Mouse (Mus musculus): ENCODE measurements at regions not wholly inside any gene's neighbourhood (a gene's known extent, or its start where the extent isn't known, plus 50 kb on each side); places are given as distances from the start of the nearest gene placed in this dataset.

- Histone ChIP-seq H3K36me3 (no peaks in the 10 kb centered on the region), H3K4me3 (no peak overlapping the region), H3K4me1 (replicated peaks) (no peaks in the 10 kb centered on the region), H3K9me3 (no peaks in the 10 kb centered on the region), H3K27ac (no peak overlapping the region), H3K27me3 (ENCODE audit: insufficient read depth, poor library complexity, severe bottlenecking) (no peaks in the 10 kb centered on the region)
- WGBS, result 74% methylated on average over 9 of the region's 9 CpGs
- DNase-seq (ENCODE audit: low spot score), result no peak
Observed at GRCm38 (mm10) chr12:106721271-106722009, 711.4 kb downstream of the Vrk1 start.

- Histone ChIP-seq H3K27ac (no peak overlapping the region), H3K9me3 (no peaks in the 10 kb centered on the region), H3K4me3 (no peak overlapping the region), H3K27me3 (ENCODE audit: insufficient read depth, poor library complexity, severe bottlenecking) (no peaks in the 10 kb centered on the region), H3K36me3 (no peaks in the 10 kb centered on the region), H3K4me1 (replicated peaks) (no peaks in the 10 kb centered on the region)
- 84% methylated on average over 2 of the region's 2 CpGs for WGBS
- DNase-seq (ENCODE audit: low spot score), result no peak
Observed at GRCm38 (mm10) chr12:106722010-106722362, 712.0 kb downstream of the Vrk1 start.

GRCm38 (mm10) chr12:106722761-106723160, 712.7 kb downstream of the Vrk1 start:
- WGBS, result 82% methylated on average over 4 of the region's 4 CpGs
- H3K36me3 ChIP-seq, result no peaks in the 10 kb centered on the region
- 0 out of 2 replicates have a peak overlapping the region, but pooled peaks have one; percentile 35 for H3K27ac ChIP-seq
- H3K4me1 ChIP-seq (replicated peaks), result no peaks in the 10 kb centered on the region
- H3K4me3 ChIP-seq, result no peak overlapping the region
- no peak for DNase-seq (ENCODE audit: low spot score)
- no peaks in the 10 kb centered on the region for H3K27me3 ChIP-seq (ENCODE audit: insufficient read depth, poor library complexity, severe bottlenecking)
- no peaks in the 10 kb centered on the region for H3K9me3 ChIP-seq

DNA sequence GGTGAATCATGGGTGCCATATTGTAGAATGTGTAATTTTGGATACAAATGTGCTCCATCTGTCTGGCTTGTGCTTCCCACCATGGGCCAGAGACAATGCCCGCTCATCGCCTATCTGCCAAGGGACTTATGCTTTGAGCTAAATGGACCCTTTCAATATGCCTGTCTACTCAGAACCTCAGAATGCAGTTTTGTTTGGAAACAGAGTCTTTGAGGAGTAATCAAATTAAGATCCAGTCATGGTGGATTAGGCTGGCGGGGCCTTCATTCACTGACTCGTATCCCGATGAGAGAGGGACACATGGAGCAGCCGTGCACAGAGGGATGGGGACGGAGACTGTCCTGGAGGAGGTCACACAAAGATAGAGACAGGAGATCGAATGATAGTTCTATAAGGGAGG, 716.9 kb downstream of the Vrk1 start:
- no peak overlapping the region for H3K27ac ChIP-seq
- no peak for DNase-seq (ENCODE audit: low spot score)
- H3K9me3 ChIP-seq, result no peaks in the 10 kb centered on the region
- H3K4me1 ChIP-seq (replicated peaks), result no peaks in the 10 kb centered on the region
- H3K27me3 ChIP-seq (ENCODE audit: insufficient read depth, poor library complexity, severe bottlenecking), result no peaks in the 10 kb centered on the region
- no peak overlapping the region for H3K4me3 ChIP-seq
- H3K36me3 ChIP-seq, result no peaks in the 10 kb centered on the region
- 67% methylated on average over 8 of the region's 8 CpGs for WGBS

GRCm38 (mm10) chr12:106727486-106727885, 717.5 kb downstream of the Vrk1 start:
- H3K4me3 ChIP-seq, result no peak overlapping the region
- no peaks in the 10 kb centered on the region for H3K27me3 ChIP-seq (ENCODE audit: insufficient read depth, poor library complexity, severe bottlenecking)
- no peaks in the 10 kb centered on the region for H3K9me3 ChIP-seq
- 89% methylated on average over 3 of the region's 3 CpGs for WGBS
- no peak for DNase-seq (ENCODE audit: low spot score)
- no peak overlapping the region for H3K27ac ChIP-seq
- no peaks in the 10 kb centered on the region for H3K36me3 ChIP-seq
- H3K4me1 ChIP-seq (replicated peaks), result no peaks in the 10 kb centered on the region

DNA sequence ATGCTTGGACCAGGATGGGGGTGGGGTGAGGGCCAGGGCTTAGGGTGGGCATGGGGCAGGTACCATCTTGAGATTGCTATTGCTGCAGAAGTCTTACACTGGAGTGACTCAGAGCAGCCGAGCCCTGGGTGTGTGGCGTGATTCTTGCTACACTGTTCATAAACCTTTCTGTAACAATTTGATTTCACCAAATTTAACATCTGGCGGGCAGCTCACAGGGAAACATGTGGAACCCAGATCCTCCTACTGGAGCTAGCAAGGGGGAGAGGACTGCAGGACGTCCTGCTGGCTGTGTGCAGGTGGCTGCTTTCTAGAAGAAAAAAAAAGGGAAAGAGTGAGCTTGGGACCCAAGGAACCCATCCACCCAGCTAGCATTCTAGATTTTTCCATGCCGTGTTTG, 719.7 kb downstream of the Vrk1 start:
- H3K9me3 ChIP-seq, result no peaks in the 10 kb centered on the region
- WGBS, result 87% methylated on average over 5 of the region's 5 CpGs
- no peak for DNase-seq (ENCODE audit: low spot score)
- no peaks in the 10 kb centered on the region for H3K36me3 ChIP-seq
- H3K4me1 ChIP-seq (replicated peaks), result no peaks in the 10 kb centered on the region
- H3K27ac ChIP-seq, result no peak overlapping the region
- H3K4me3 ChIP-seq, result no peak overlapping the region
- no peaks in the 10 kb centered on the region for H3K27me3 ChIP-seq (ENCODE audit: insufficient read depth, poor library complexity, severe bottlenecking)

DNA sequence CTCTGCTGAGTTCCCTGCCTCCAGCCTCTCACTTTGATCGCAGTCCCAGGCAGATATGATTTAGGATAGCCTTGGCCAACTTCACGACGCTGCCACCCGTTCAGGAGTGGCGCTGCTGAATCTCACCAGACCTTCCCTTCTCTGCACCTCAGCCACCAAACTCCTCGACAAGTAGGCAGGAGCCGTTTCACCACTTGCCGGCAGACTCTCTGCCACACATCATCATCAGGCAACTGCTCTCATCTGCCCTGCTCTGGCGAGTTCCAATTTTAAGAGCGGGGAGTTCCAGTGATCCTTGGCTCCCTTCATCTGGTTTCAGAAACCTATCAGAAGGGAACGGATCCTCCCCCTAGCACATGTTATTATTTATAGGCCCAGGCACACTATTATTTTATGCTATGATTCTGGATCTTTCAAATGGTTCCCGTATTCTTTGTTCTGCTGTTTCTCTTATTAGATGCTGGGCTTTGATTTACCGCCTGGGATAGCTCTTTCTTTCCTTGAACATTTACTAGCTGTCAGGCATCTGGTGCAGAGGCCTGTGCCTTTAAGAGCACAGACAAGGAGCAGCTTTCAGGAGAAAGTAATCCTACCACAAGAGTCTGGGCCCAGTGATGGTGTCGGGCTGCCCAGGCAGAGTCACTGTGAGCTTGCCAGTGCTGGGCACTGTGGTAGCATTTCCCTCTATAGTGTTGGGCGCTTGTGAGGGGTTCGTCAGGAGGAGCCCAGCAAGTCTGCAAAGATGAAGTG, 722.3 kb downstream of the Vrk1 start:
- H3K27me3 ChIP-seq (ENCODE audit: insufficient read depth, poor library complexity, severe bottlenecking), result no peaks in the 10 kb centered on the region
- no peak for DNase-seq (ENCODE audit: low spot score)
- H3K4me3 ChIP-seq, result no peak overlapping the region
- no peaks in the 10 kb centered on the region for H3K36me3 ChIP-seq
- no peak overlapping the region for H3K27ac ChIP-seq
- H3K4me1 ChIP-seq (replicated peaks), result no peaks in the 10 kb centered on the region
- WGBS, result 82% methylated on average over 16 of the region's 16 CpGs
- no peaks in the 10 kb centered on the region for H3K9me3 ChIP-seq

- no peaks in the 10 kb centered on the region for H3K9me3 ChIP-seq
- no peaks in the 10 kb centered on the region for H3K36me3 ChIP-seq
- no peak for DNase-seq (ENCODE audit: low spot score)
- H3K27me3 ChIP-seq (ENCODE audit: insufficient read depth, poor library complexity, severe bottlenecking), result no peaks in the 10 kb centered on the region
- no peak overlapping the region for H3K4me3 ChIP-seq
- 86% methylated on average over 8 of the region's 8 CpGs for WGBS
- no peaks in the 10 kb centered on the region for H3K4me1 ChIP-seq (replicated peaks)
- no peak overlapping the region for H3K27ac ChIP-seq
Observed at GRCm38 (mm10) chr12:106748765-106749164, 738.7 kb downstream of the Vrk1 start.

GRCm38 (mm10) chr12:106763552-106763951, 724.9 kb upstream of the 3110018I06Rik start:
- Histone ChIP-seq H3K4me1 (replicated peaks) (no peaks in the 10 kb centered on the region), H3K9me3 (no peaks in the 10 kb centered on the region; the same call in 1 of the 2 replicates), H3K36me3 (no peaks in the 10 kb centered on the region), H3K27me3 (ENCODE audit: insufficient read depth, poor library complexity, severe bottlenecking) (no peaks in the 10 kb centered on the region), H3K4me3 (no peak overlapping the region), H3K27ac (no peak overlapping the region)
- 86% methylated on average over 7 of the region's 7 CpGs for WGBS
- no peak for DNase-seq (ENCODE audit: low spot score)

- no peaks in the 10 kb centered on the region for H3K9me3 ChIP-seq
- H3K4me1 ChIP-seq (replicated peaks), result no peaks in the 10 kb centered on the region
- DNase-seq (ENCODE audit: low spot score), result no peak
- no peak overlapping the region for H3K4me3 ChIP-seq
- H3K36me3 ChIP-seq, result no peaks in the 10 kb centered on the region
- no peak overlapping the region for H3K27ac ChIP-seq
- WGBS, result 88% methylated on average over 7 of the region's 7 CpGs
- no peaks in the 10 kb centered on the region for H3K27me3 ChIP-seq (ENCODE audit: insufficient read depth, poor library complexity, severe bottlenecking)
Observed at GRCm38 (mm10) chr12:106764516-106764915, 723.9 kb upstream of the 3110018I06Rik start.

DNA sequence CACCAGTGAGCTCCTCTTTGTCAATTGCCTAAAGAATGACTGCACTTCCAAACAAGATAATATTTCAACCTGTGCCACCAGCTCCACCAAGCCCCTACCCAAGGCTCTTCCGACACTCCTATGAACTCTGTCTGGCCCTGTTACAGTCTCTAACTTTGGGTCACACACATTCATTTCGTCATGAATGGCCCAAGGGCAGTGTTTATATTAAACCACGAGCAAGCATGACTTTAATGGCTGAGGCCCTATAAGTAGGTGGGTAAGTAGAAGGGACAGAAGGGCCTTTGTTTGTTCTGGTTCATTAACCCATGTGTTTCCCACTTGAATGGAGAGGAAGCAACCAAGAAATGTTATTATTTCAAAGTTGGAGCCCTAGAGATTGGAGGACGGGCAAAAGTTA, 714.9 kb upstream of the 3110018I06Rik start:
- no peaks in the 10 kb centered on the region for H3K4me1 ChIP-seq (replicated peaks)
- no peaks in the 10 kb centered on the region for H3K36me3 ChIP-seq
- no peaks in the 10 kb centered on the region for H3K9me3 ChIP-seq
- H3K4me3 ChIP-seq, result no peak overlapping the region
- no peaks in the 10 kb centered on the region for H3K27me3 ChIP-seq (ENCODE audit: insufficient read depth, poor library complexity, severe bottlenecking)
- no peak for DNase-seq (ENCODE audit: low spot score)
- H3K27ac ChIP-seq, result no peak overlapping the region
- WGBS, result 69% methylated on average over 4 of the region's 4 CpGs

DNA sequence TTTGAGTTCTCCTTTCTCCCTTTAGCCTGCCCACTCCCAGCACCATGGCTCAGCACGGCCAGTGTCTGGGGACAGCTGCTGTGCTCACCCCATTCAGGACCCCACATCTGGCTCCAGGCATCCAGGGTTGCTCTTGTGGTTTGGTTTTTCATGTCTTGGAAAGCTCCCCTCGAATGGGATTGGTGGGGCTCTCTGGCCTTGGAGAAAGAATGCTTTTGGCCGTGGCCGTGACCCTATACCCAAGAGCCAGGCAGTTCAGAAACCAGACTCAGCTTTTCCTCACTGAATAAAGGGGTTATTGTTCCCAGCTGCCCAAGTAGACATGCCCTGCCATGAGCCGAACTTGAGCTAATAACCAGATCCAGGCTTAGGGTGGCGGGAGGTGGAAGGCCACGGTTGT, 691.8 kb upstream of the 3110018I06Rik start:
- Histone ChIP-seq H3K4me3 (no peak overlapping the region), H3K27me3 (ENCODE audit: insufficient read depth, poor library complexity, severe bottlenecking) (no peaks in the 10 kb centered on the region), H3K36me3 (no peaks in the 10 kb centered on the region), H3K27ac (peak overlapping the region; percentile 59; the same call in 1 of the 2 replicates), H3K4me1 (replicated peaks) (0 out of 2 replicates have a peak, but pooled peaks cover 3% of the 10 kb centered on the region), H3K9me3 (no peaks in the 10 kb centered on the region)
- peak; percentile 29 for DNase-seq (ENCODE audit: low spot score)
- WGBS, result 69% methylated on average over 7 of the region's 7 CpGs

GRCm38 (mm10) chr12:106819736-106820135, 668.7 kb upstream of the 3110018I06Rik start:
- H3K4me1 ChIP-seq (replicated peaks), result no peaks in the 10 kb centered on the region
- no peaks in the 10 kb centered on the region for H3K9me3 ChIP-seq
- no peak overlapping the region for H3K27ac ChIP-seq
- no peaks in the 10 kb centered on the region for H3K36me3 ChIP-seq
- DNase-seq (ENCODE audit: low spot score), result no peak
- 85% methylated on average over 6 of the region's 6 CpGs for WGBS
- no peaks in the 10 kb centered on the region for H3K27me3 ChIP-seq (ENCODE audit: insufficient read depth, poor library complexity, severe bottlenecking)
- no peak overlapping the region for H3K4me3 ChIP-seq

All from hindbrain, embryonic 10.5 days (tissue).